Mouse (Mus musculus): ENCODE data around the gene Zap70. TPM values are rescaled to one million over a fixed set of nuclear protein-coding genes. Genes with fewer than 3 reads are reported as not detected.

The Zap70 gene
- polyA plus RNA-seq (2017; shearing (Covaris generic)): 100 to 1,000 TPM; 178 to 289 TPM

DNA sequence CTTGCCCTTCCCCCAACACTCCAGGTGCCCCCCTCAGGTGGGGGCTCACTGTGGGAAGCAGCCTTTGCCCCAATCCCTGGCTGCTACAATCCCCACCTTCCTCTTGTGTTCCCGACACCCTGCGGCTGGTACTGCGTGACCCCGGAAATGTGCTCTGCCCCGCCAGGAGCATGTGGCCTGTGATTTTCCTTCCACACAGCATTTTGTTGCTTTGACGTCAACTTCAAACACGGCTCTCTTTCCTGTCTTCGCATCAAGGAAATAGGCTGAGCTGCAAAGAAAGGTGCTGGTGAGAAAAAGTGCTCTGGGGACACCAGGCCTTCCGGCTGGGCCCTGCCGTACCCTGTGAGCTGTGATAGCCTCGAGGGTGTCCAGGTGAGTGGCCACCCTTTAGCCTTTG, at the start of gene Zap70:
Zap70 (plus strand) TSS at position 231 of the 400 bp plus-strand sequence.
- ATAC-seq: peak; percentile 85

GRCm38 (mm10) chr1:36714311-36714710, 47.3 kb upstream of the Zap70 start, which contains the start of gene Actr1b:
TSS of gene Actr1b (minus strand) at chr1:36714422.
- no peak for ATAC-seq

GRCm38 (mm10) chr1:36718786-36719185, 42.8 kb upstream of the Zap70 start:
- ATAC-seq: no peak

- peak; percentile 92 for ATAC-seq
These were observed 38.2 kb upstream of the Zap70 start for GRCm38 (mm10) chr1:36723146-36724056.

- no peak for ATAC-seq
These were observed 37.6 kb upstream of the Zap70 start for GRCm38 (mm10) chr1:36724057-36724431.

- ATAC-seq: peak; percentile 85
These were observed 24.3 kb upstream of the Zap70 start for GRCm38 (mm10) chr1:36737300-36737699.

DNA sequence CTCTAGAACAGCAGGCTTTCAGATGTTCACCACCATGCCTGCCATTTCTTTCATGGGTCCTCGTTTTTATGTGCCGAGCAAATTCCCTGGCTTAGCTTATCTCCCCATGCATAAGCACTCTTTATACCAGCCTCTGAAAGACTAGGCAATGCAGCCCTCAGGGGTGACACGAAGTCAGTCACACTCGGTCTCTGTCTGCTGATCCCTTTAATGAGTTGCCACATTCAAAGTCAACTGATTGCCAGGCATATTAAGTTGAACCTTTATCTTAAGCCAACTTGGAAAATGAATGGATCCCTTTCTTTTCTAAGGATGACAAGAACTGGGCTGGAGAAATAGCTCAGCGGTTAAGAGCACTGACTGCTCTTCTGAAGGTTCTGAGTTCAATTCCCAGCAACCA, 22.4 kb upstream of the Zap70 start:
- ATAC-seq: no peak

GRCm38 (mm10) chr1:36743046-36743445, 18.6 kb upstream of the Zap70 start:
- ATAC-seq: no peak

DNA sequence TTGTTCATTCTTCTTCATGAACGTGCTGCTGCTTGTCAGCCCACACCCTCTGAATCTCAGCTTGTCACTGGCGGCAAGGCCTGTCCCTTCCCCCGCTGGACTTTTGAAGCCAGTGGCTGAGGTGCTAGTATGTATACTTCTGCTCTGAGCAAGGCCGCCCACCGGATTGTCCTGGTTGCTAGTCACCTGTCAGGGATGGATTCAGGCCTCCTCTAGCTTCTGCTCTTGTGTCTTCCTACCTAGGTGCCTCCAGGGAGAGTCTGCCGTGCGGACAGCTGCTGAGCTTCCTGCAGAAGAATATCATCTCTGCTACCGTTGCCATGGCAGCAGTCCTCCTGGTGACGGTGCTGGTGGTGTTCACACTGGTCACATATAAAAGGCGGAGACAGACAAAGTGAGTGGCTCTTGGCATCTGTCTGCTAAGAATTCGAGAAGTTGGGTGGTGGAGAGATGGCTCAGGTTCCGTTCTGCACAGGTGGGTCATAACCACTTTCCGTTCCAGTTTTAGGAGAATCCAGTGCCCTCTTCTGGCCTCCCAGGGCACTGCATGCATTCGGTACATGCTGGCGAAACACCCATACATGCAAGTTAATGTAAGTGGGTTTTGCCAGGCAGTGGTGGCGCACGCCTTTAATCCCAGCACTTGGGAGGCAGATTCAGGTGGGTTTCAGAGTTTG, 17.2 kb upstream of the Zap70 start:
- ATAC-seq: peak; percentile 95

DNA sequence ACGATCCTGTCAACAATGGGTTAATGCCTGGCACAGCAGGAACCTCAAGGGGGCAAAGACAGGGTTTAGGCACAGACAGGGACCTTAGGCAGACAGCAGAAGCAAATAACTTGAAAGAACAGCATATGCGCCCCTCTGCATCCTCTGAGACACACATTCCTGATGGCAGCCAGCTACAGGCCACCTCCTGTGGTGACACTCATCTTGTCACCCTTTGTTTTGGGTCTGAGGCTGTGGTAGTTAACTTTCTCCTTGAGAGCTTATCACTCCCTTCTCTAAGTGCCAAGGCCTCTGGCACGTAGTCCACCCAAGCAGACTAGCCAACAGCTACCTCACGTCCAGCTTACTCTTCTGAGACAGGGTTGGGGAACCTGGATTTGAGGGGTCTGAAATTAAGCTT, 15.9 kb upstream of the Zap70 start:
- ATAC-seq: no peak

DNA sequence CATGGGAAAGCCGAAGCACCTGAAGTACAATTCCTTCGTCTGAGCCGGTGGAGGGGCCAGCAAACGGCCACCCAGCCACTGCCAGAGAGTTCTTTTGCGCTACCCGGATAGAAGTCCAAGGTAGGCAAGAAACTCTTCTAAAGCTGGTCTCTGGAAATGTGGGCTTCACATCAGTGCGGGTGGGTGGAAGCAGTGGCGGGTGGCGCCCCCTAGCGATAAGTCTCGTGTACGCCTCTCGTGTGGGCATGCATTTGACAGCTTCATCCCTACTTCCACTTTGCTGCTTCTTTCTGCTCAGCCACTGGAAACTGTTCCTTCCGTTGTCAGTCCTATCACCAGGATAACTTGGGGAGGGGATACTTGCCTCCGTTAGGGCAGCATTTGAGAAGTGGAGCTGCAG, 15.1 kb upstream of the Zap70 start:
- no peak for ATAC-seq

DNA sequence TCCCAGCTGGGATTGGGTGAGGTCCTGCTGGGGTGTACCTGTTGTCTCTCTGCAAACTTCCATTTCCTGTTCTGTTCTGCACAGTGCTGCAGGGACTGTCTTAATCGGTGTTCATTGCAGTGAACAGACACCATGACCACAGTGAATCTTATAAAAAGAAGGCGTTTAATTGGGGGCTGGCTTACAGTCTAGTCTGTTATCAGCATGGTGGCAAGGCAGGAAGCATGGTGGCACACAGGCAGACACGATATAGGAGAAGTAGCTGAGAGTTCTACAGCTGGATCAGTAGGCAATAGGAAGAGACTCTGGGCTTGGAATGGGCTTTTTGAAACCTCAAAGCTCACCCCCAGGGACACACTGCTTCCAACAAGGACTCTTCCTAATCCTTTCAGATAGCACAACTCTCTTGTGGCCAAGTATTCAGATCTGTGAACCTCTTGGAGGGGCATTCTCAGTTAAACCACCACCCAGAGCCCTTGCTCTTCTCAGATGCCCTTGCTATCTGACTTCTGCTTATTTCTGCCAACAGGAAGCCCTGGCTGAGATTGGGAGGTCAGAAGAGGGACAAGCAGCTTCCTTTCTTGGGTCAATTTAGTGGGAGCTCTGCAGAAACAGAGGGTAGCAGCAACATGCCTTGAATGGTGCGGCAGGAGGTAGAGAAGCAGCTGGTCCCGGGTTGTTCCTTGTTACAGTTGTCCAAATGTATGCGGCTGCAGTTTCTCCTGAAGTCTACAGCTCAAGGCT, 7.5 kb upstream of the Zap70 start:
- ATAC-seq: no peak

- no peak for ATAC-seq
These were observed 3.0 kb upstream of the Zap70 start for GRCm38 (mm10) chr1:36758553-36758952.

- no peak for ATAC-seq
These were observed 2.5 kb upstream of the Zap70 start for GRCm38 (mm10) chr1:36759076-36759475.

DNA sequence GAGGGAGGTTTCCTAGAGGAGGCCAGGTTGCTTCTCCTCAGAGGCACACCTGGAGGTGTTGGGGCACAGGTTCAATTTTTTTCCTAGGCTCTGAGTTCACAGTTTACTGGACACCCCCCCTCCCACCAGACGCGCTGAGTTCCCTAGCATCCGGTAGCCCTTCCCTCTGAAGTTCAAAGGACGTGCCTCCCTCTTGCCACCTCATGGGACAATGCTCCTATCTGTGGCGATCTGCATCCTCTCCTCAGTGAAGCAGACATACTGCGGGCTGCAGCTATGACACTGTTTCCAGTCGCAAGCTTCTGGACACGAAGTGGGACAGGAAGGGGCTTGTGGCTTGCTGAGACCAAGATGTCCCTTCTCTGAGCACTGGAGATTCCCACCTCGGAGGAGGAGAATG, 1.2 kb upstream of the Zap70 start:
- ATAC-seq: peak; percentile 35

- peak; percentile 11 for ATAC-seq
These were observed 537 bp upstream of the Zap70 start for GRCm38 (mm10) chr1:36761061-36761460.

- peak; percentile 76 for ATAC-seq
These were observed 5.0 kb downstream of the Zap70 start for GRCm38 (mm10) chr1:36766431-36767205.

DNA sequence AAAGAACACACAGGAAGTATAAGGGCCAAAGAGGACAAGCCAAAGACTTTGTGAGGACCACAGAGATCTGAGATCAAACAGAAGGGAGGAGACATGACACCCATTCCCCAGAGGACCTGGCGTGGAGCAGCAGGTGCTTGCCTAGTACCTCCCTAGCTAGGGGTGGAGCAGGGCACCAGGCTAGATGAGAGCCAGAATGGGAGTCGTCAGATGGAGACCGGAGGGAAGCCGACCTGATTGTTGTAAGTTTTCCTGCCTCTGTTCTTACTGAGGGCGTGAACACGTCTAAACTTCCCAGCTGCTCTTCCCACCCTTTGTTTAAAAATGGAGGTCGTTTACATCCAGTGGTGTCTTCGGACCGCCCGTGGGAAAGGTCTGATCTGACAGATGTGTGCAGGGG, 5.7 kb downstream of the Zap70 start:
- ATAC-seq: peak; percentile 50

DNA sequence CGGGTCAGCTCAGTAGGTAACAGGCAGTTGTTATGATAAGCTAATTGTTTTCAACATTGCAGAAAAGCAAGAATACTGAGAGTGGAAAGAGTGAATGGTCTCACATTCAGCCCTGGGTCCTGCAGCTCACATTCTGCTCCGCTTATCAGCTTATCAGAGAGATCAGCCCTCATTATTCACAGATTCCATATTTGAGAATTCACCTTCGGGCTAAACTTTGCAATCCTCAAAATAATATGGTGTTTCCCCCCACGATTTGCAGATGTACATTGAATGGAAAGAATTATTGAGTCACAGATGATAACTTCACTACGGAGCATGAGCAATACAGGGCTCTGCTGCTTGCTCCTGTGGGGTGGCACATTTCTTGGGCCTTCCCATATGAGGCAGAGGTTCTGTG, 7.2 kb downstream of the Zap70 start:
- peak; percentile 15 for ATAC-seq

DNA sequence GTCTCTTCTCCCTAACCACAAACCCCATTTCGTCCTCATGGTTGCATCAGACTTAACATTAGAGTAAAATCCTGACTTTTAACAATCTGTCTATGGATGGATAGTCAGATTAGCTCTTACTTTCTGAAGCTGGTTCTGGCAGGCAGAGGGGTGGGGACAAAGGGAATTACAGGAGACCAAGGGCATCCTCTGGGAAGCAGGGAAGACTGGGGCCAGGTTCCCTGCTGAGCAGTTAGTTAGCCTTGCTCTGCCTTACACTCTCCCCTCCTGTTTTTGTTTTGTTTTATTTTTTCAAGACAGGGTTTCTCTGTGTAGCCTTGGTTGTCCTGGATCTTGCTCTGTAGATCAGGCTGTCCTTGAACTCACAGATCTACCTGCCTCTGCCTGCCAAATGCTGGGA, 8.4 kb downstream of the Zap70 start:
- ATAC-seq: no peak

DNA sequence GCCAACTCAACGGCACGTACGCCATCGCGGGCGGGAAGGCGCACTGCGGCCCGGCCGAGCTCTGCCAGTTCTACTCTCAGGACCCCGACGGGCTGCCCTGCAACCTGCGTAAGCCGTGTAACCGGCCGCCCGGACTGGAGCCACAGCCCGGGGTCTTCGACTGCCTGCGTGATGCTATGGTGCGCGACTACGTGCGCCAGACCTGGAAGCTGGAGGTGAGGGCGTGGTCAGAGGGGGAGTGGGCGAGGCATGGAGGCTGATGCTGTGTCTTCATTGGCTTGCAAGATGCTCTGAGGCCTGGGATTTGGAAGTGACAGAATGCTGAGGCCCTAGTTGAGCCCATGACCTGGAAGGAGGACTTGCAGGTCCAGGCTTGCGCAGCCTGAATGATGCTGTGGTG, 9.4 kb downstream of the Zap70 start:
- ATAC-seq: no peak

DNA sequence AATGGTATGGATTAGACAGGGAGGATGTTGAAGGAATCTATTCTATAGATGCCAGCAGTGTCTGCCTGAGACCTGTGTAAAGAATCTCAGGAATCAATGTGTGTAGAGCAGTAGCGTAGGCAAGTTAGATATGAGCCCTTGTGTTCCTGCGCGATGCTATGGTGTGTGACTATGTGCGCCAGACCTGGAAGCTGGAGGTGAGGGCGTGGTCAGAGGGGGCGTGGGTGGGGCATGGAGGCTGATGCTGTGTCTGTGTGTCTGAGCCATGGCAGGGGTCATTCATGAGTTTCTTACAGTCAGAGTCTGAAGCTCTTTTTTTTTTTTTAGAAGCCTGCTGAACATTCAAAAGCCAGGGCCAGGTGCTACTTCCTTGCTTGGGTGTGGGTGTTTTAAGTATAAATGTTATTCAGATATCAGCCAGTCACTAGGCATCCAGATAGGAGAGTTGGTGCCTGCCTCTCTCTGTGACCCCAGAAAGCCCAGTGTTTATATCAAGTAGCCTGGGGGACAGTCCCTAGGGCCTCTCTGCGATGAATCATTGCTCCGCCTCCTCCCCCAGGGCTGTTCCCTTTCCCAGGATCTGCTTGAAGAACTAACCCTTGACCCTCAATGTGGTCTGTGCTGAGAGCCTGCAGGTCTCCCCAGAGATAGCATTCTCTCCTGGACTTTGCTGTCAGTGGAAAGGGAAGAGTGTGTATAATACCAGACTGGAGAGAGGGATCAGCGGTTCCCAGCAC, 10.8 kb downstream of the Zap70 start:
- peak; percentile 47 for ATAC-seq
